Mouse (Mus musculus) spleen, adult 2 months (tissue): ENCODE measurements at regions not wholly inside any gene's neighbourhood (a gene's known extent, or its start where the extent isn't known, plus 50 kb on each side); places are given as distances from the start of the nearest gene placed in this dataset.

Experiments
- DNase-seq, 2 experiments: peaks; one replicate each; pipeline versions ENCODE4 v3.0.0 to v3.0.0-alpha.2; 2012 to 2021; ENCODE audit warnings: low spot score in 2 of 2, low read depth in 1 of 2
- H3K27ac ChIP-seq: fragments of 200-500 bp; 2 replicates; pipeline ENCODE4 v1.5.1; 2012; ENCODE audit warnings: low read length, inconsistent platforms; ENCODE audit not compliant: insufficient read depth
- H3K27me3 ChIP-seq: fragments of 200-500 bp; 2 replicates; pipeline ENCODE4 v1.6.1; 2012; ENCODE audit warnings: mild to moderate bottlenecking, moderate library complexity, low read length, inconsistent platforms; ENCODE audit not compliant: control insufficient read depth, insufficient read depth
- H3K36me3 ChIP-seq: fragments of 200-500 bp; 2 replicates; pipeline ENCODE4 v1.6.1; 2012; ENCODE audit warnings: mild to moderate bottlenecking, low read length, inconsistent platforms; ENCODE audit not compliant: control insufficient read depth, insufficient read depth
- H3K4me1 ChIP-seq: fragments of 200-500 bp; 2 replicates; pipeline ENCODE4 v1.6.1; 2011; ENCODE audit warnings: inconsistent platforms; ENCODE audit not compliant: control insufficient read depth, insufficient read depth, insufficient read length
- H3K4me3 ChIP-seq: fragments of 200-500 bp; 2 replicates; pipeline ENCODE4 v1.5.1; 2011; ENCODE audit warnings: mild to moderate bottlenecking, inconsistent platforms; ENCODE audit not compliant: insufficient read depth, insufficient read length; ENCODE audit errors: extremely low read depth
- CTCF ChIP-seq: fragments of 200-500 bp; IDR thresholded peaks from 2 replicates; pipeline ENCODE4 v1.5.1; 2011; ENCODE audit warnings: mild to moderate bottlenecking, inconsistent platforms; ENCODE audit not compliant: insufficient read depth, insufficient read length, insufficient replicate concordance; ENCODE audit errors: extremely low read depth
- POLR2A ChIP-seq: fragments of 200-500 bp; IDR thresholded peaks from 2 replicates; pipeline ENCODE4 v1.6.1; 2011; ENCODE audit warnings: low read depth, low read length, inconsistent platforms
- WGBS: fragments of 180-500 bp; shearing (Covaris S2); methylation state at CpG from one replicate; pipeline ENCODE4 v1.1.7; 2018; 5-methylcytosine and 5-hydroxymethylcytosine counted together

GRCm38 (mm10) chr4:127502621-127503020 lies 144.6 kb upstream of the Gjb5 start:
- no peak for DNase-seq
- no peaks in the 10 kb centered on the region for H3K36me3 ChIP-seq
- WGBS: 88% methylated on average over 6 of the region's 6 CpGs
- TF ChIP-seq CTCF (no peak), POLR2A (no peak)
- H3K4me1 ChIP-seq: no peaks in the 10 kb centered on the region
- H3K27me3 ChIP-seq: no peaks in the 10 kb centered on the region
- H3K4me3 ChIP-seq: no peak overlapping the region
- no peak overlapping the region for H3K27ac ChIP-seq

GRCm38 (mm10) chr4:127501881-127502280 lies 143.9 kb upstream of the Gjb5 start:
- no peak for DNase-seq
- Histone ChIP-seq H3K27ac (no peak overlapping the region), H3K4me3 (no peak overlapping the region), H3K27me3 (no peaks in the 10 kb centered on the region), H3K36me3 (no peaks in the 10 kb centered on the region), H3K4me1 (no peaks in the 10 kb centered on the region)
- TF ChIP-seq POLR2A (no peak), CTCF (no peak)
- WGBS: 89% methylated on average over 7 of the region's 7 CpGs

- WGBS: 34% methylated on average over 10 of the region's 10 CpGs
- no peak overlapping the region for H3K27ac ChIP-seq
- no peak for DNase-seq
- no peaks in the 10 kb centered on the region for H3K36me3 ChIP-seq
- no peak overlapping the region for H3K4me3 ChIP-seq
- TF ChIP-seq CTCF (no peak), POLR2A (no peak)
- no peaks in the 10 kb centered on the region for H3K27me3 ChIP-seq
- H3K4me1 ChIP-seq: no peaks in the 10 kb centered on the region
Measured at GRCm38 (mm10) chr4:127487016-127487780, 129.2 kb upstream of the Gjb5 start.

GRCm38 (mm10) chr4:127485238-127485637 lies 127.3 kb upstream of the Gjb5 start:
- no peak overlapping the region for H3K27ac ChIP-seq
- H3K36me3 ChIP-seq: no peaks in the 10 kb centered on the region
- DNase-seq: no peak
- no peak overlapping the region for H3K4me3 ChIP-seq
- no peaks in the 10 kb centered on the region for H3K27me3 ChIP-seq
- H3K4me1 ChIP-seq: peaks cover 2% of the 10 kb centered on the region
- 78% methylated on average over 5 of the region's 5 CpGs for WGBS
- TF ChIP-seq POLR2A: no peak

GRCm38 (mm10) chr4:127482461-127482860 lies 124.5 kb upstream of the Gjb5 start:
- DNase-seq: no peak
- 63% methylated on average over 4 of the region's 4 CpGs for WGBS
- no peak for TF ChIP-seq CTCF
- no peak for TF ChIP-seq POLR2A
- Histone ChIP-seq H3K4me1 (peaks cover 2% of the 10 kb centered on the region), H3K27ac (no peak overlapping the region), H3K4me3 (no peak overlapping the region), H3K36me3 (no peaks in the 10 kb centered on the region), H3K27me3 (no peaks in the 10 kb centered on the region)

GRCm38 (mm10) chr4:127480339-127480738 lies 122.4 kb upstream of the Gjb5 start:
- Histone ChIP-seq H3K27ac (no peak overlapping the region), H3K27me3 (no peaks in the 10 kb centered on the region), H3K4me3 (no peak overlapping the region), H3K4me1 (peaks cover 2% of the 10 kb centered on the region), H3K36me3 (no peaks in the 10 kb centered on the region)
- DNase-seq: no peak
- 74% methylated on average over 5 of the region's 5 CpGs for WGBS
- TF ChIP-seq POLR2A: no peak
- no peak for TF ChIP-seq CTCF

GRCm38 (mm10) chr4:127469877-127470276 lies 111.9 kb upstream of the Gjb5 start:
- Histone ChIP-seq H3K4me3 (no peak overlapping the region), H3K36me3 (no peaks in the 10 kb centered on the region), H3K4me1 (no peaks in the 10 kb centered on the region), H3K27ac (no peak overlapping the region), H3K27me3 (no peaks in the 10 kb centered on the region)
- 40% methylated on average over 7 of the region's 7 CpGs for WGBS
- no peak for DNase-seq
- no peak for TF ChIP-seq CTCF
- no peak for TF ChIP-seq POLR2A
